Mouse (Mus musculus) heart, adult 2 months (tissue): Measurements from ENCODE around the gene Slc25a18.

Source experiments
- CTCF ChIP-seq: fragments of 200-600 bp; IDR thresholded peaks from 2 replicates; pipeline ENCODE4 v1.8.1; 2022; ENCODE audit warnings: antibody characterized with exemption, mild to moderate bottlenecking, moderate library complexity
- POLR2A ChIP-seq: fragments of 200-500 bp; IDR thresholded peaks from 2 replicates; pipeline ENCODE4 v1.6.1; 2011; ENCODE audit warnings: mild to moderate bottlenecking, low read depth, low read length, control low read depth; ENCODE audit not compliant: insufficient read depth

DNA sequence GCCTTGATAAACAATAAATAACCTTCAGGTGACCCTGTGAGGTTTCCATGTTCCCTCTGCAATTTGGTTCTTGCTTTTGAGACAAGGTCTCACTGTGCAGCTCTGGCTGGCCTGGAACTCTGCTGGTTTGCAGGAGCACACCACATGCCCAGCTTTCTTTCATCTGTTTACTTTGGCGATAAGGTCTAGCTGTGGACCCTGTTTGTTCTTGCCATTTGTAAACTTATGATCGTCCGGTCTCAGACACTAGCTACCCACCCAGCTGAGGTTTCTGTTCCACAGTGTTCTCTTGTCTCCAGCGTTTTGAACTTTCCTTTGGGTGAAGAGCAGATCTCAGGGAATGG, 34.3 kb downstream of the Slc25a18 start:
- no peak for TF ChIP-seq CTCF
- no peak for TF ChIP-seq POLR2A
